Comparison of ENCODE assay signal across 9 mouse cellular contexts in the genomic region with DNA sequence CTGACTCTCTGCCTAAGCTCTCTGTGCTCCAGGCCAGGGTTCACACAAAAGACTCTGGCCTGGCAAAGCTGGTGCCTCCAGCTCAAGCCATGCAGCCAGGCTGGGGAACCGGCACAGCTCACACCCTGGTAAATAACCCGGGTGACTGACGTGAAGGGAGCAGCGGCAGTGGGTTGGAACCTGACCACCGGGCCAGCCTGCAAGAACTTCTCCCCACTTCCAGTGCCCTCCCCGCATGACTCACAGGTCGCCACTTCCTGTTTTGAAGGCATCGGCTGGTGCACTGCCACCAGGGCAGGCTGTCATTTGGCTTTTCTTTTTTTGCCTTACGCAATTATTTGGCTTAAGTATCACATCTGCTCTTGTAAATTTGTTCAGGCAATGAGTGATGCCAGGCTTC.
DNase-seq lines count a peak whose midpoint lies in the region; ATAC-seq and TF ChIP-seq lines count a peak whose summit lies in the region.
"Had no signal": no experiment of that assay in that cellular context is flagged by ENCODE, and none has a peak within 500 bp of the region (broad histone marks: within the 10 kb centered on the region; RNA-seq: fewer than 3 reads in every experiment).

No protein-coding gene starts in this region.

- peak; percentile 88 for TF ChIP-seq EP300 in lung, postnatal 0 days (IDR thresholded peaks at IDR 0.05)

- H3K36me3 ChIP-seq in midbrain, embryonic 10.5 days = no peaks in the 10 kb centered on the region
- H3K36me3 ChIP-seq in midbrain, embryonic 15.5 days (replicated peaks) = no peaks in the 10 kb centered on the region
- H3K36me3 ChIP-seq in heart, embryonic 14.5 days (ENCODE audit: control insufficient read depth, insufficient read depth, low read length) = no peaks in the 10 kb centered on the region
- H3K36me3 ChIP-seq in lung, postnatal 0 days (ENCODE audit: insufficient read depth, low read length) = no peaks in the 10 kb centered on the region
- no peaks in the 10 kb centered on the region for H3K36me3 ChIP-seq in hindbrain, embryonic 11.5 days (ENCODE audit: control insufficient read depth, insufficient read depth, low read length)
- H3K36me3 ChIP-seq: neural tube, embryonic 12.5 days had no signal

- no peak overlapping the region for H3K4me2 ChIP-seq in midbrain, embryonic 15.5 days
- H3K4me2 ChIP-seq in heart, embryonic 14.5 days (ENCODE audit: low read length) = no peak overlapping the region
- 0 out of 2 replicates have a peak overlapping the region, but pooled peaks have one; percentile 5 for H3K4me2 ChIP-seq in lung, postnatal 0 days (replicated peaks; ENCODE audit: low read depth, low read length)
- H3K4me2 ChIP-seq in hindbrain, embryonic 11.5 days (replicated peaks; ENCODE audit: low read depth, low read length) = no peak overlapping the region
- H3K4me2 ChIP-seq: neural tube, embryonic 12.5 days had no signal

- no peak overlapping the region for H3K9ac ChIP-seq in midbrain, embryonic 15.5 days
- H3K9ac ChIP-seq in heart, embryonic 14.5 days (ENCODE audit: low read length) = 0 out of 2 replicates have a peak overlapping the region, but pooled peaks have one; percentile 44
- H3K9ac ChIP-seq in lung, postnatal 0 days (replicated peaks; ENCODE audit: low read depth) = no peak overlapping the region
- no peak overlapping the region for H3K9ac ChIP-seq in hindbrain, embryonic 11.5 days (ENCODE audit: low read depth, low read length)
- H3K9ac ChIP-seq: neural tube, embryonic 12.5 days had no signal

- 0 out of 2 replicates have a peak overlapping the region, but pooled peaks have one; percentile 46 for H3K27ac ChIP-seq in midbrain, embryonic 10.5 days (replicated peaks)
- no peak overlapping the region for H3K27ac ChIP-seq in midbrain, embryonic 15.5 days
- H3K27ac ChIP-seq in heart, embryonic 14.5 days (replicated peaks in 1 of 2; ENCODE audit: control insufficient read depth in 1 of 2, insufficient read depth in 1 of 2, low read depth in 2 of 2, low read length in 2 of 2) = peak overlapping the region; percentile 11 to 74
- peak overlapping the region; percentile 90 for H3K27ac ChIP-seq in lung, postnatal 0 days (ENCODE audit: low read length)
- no peak overlapping the region for H3K27ac ChIP-seq in hindbrain, embryonic 11.5 days (ENCODE audit: low read depth, low read length)
- H3K27ac ChIP-seq: neural tube, embryonic 12.5 days had no signal

- peaks cover 19% of the 10 kb centered on the region for H3K4me1 ChIP-seq in midbrain, embryonic 10.5 days
- H3K4me1 ChIP-seq in midbrain, embryonic 15.5 days = peaks cover 4% of the 10 kb centered on the region; the same call in 1 of the 2 replicates
- H3K4me1 ChIP-seq in heart, embryonic 14.5 days (ENCODE audit: control insufficient read depth in 2 of 2, insufficient read depth in 2 of 2, low read length in 2 of 2) = peaks cover 26 to 39% of the 10 kb centered on the region in 2 experiments
- H3K4me1 ChIP-seq in lung, postnatal 0 days (ENCODE audit: insufficient read depth, low read depth, low read length) = peaks cover 12% of the 10 kb centered on the region; the same call in 1 of the 2 replicates
- no peaks in the 10 kb centered on the region for H3K4me1 ChIP-seq in hindbrain, embryonic 11.5 days (replicated peaks; ENCODE audit: control insufficient read depth, insufficient read depth, low read length)
- H3K4me1 ChIP-seq: neural tube, embryonic 12.5 days had no signal

- peak; percentile 24; the same call in 1 of the 2 replicates for TF ChIP-seq CTCF in lung, postnatal 0 days (IDR thresholded peaks at IDR 0.05)

- ATAC-seq in midbrain, embryonic 15.5 days (replicated peaks) = no peak
- no peak for ATAC-seq in heart, embryonic 14.5 days (ENCODE audit: insufficient number of reproducible peaks, insufficient read depth, low FRiP score, low read depth)
- peak; percentile 95 for ATAC-seq in lung, postnatal 0 days
- no peak for ATAC-seq in hindbrain, embryonic 11.5 days (ENCODE audit: low FRiP score)

- H3K27me3 ChIP-seq in midbrain, embryonic 10.5 days (ENCODE audit: low read depth, poor library complexity, severe bottlenecking) = peaks cover 2% of the 10 kb centered on the region; the same call in 1 of the 2 replicates
- no peaks in the 10 kb centered on the region for H3K27me3 ChIP-seq in midbrain, embryonic 15.5 days (replicated peaks)
- no peaks in the 10 kb centered on the region for H3K27me3 ChIP-seq in heart, embryonic 14.5 days (ENCODE audit: control insufficient read depth, insufficient read depth, low read length)
- no peaks in the 10 kb centered on the region for H3K27me3 ChIP-seq in lung, postnatal 0 days (replicated peaks; ENCODE audit: insufficient read depth, low read length)
- no peaks in the 10 kb centered on the region for H3K27me3 ChIP-seq in hindbrain, embryonic 11.5 days (ENCODE audit: control insufficient read depth, insufficient read depth, low read length)
- H3K27me3 ChIP-seq: neural tube, embryonic 12.5 days had no signal

- no peak overlapping the region for H3K4me3 ChIP-seq in midbrain, embryonic 10.5 days
- no peak overlapping the region for H3K4me3 ChIP-seq in midbrain, embryonic 15.5 days
- H3K4me3 ChIP-seq in heart, embryonic 14.5 days (ENCODE audit: control insufficient read depth in 1 of 2, insufficient read depth in 1 of 2, low read depth in 1 of 2, low read length in 2 of 2) = no peak overlapping the region
- H3K4me3 ChIP-seq in lung, postnatal 0 days (ENCODE audit: low read depth, low read length) = no peak overlapping the region
- no peak overlapping the region for H3K4me3 ChIP-seq in hindbrain, embryonic 11.5 days (ENCODE audit: low read depth, low read length)
- H3K4me3 ChIP-seq: neural tube, embryonic 12.5 days had no signal

- DNase-seq in midbrain, embryonic 10.5 days (ENCODE audit: low spot score) = no peak
- DNase-seq in c-Kit-positive CD71-positive TER-119-positive erythroid progenitor cells, embryonic 14.5 days (ENCODE audit: low spot score) = peak; percentile 19
- peak; percentile 84 for DNase-seq in large intestine, adult 2 months (ENCODE audit: low read depth, low spot score)
- peak; percentile 97 for DNase-seq in lung, postnatal 0 days (ENCODE audit: low spot score)
- peak; percentile 77 to 86 for DNase-seq in spleen, postnatal 4 days (ENCODE audit: low spot score in 2 of 2)
- DNase-seq in hindbrain, embryonic 11.5 days (ENCODE audit: low spot score) = no peak

- WGBS in midbrain, embryonic 10.5 days = 63% methylated on average over 9 of the region's 9 CpGs
- 64% methylated on average over 9 of the region's 9 CpGs for WGBS in midbrain, embryonic 15.5 days
- WGBS in heart, embryonic 14.5 days = 59% methylated on average over 9 of the region's 9 CpGs
- WGBS in large intestine, adult 2 months = 3% methylated on average over 9 of the region's 9 CpGs
- WGBS in lung, postnatal 0 days = 11% methylated on average over 9 of the region's 9 CpGs
- 68% methylated on average over 9 of the region's 9 CpGs for WGBS in hindbrain, embryonic 11.5 days

- no peaks in the 10 kb centered on the region for H3K9me3 ChIP-seq in midbrain, embryonic 10.5 days (replicated peaks)
- H3K9me3 ChIP-seq in midbrain, embryonic 15.5 days = no peaks in the 10 kb centered on the region
- no peaks in the 10 kb centered on the region for H3K9me3 ChIP-seq in heart, embryonic 14.5 days (ENCODE audit: control insufficient read depth, low read length)
- no peaks in the 10 kb centered on the region for H3K9me3 ChIP-seq in lung, postnatal 0 days (ENCODE audit: low read length)
- H3K9me3 ChIP-seq in hindbrain, embryonic 11.5 days (ENCODE audit: control insufficient read depth, low read length) = no peaks in the 10 kb centered on the region
- H3K9me3 ChIP-seq: neural tube, embryonic 12.5 days had no signal

Comparison
In these comparisons a context has a peak if more than half of its experiments do, and no peak if none do; other contexts are left out.
1. H3K27ac ChIP-seq: peak in midbrain, embryonic 10.5 days (single experiment), heart, embryonic 14.5 days (2 of 2) and lung, postnatal 0 days (single experiment); none in midbrain, embryonic 15.5 days (single experiment) and hindbrain, embryonic 11.5 days (single experiment).
2. DNase-seq: peak in c-Kit-positive CD71-positive TER-119-positive erythroid progenitor cells, embryonic 14.5 days (single experiment), large intestine, adult 2 months (single experiment), lung, postnatal 0 days (single experiment) and spleen, postnatal 4 days (2 of 2); none in midbrain, embryonic 10.5 days (single experiment) and hindbrain, embryonic 11.5 days (single experiment).